Mouse (Mus musculus): ENCODE data around the gene Adcy9. TPM values are rescaled to one million over a fixed set of nuclear protein-coding genes. Genes with fewer than 3 reads are reported as not detected.
A peak's percentile ranks its signal among the peaks of the same experiment; 100 is the strongest.

Gene Adcy9
- polyA plus RNA-seq, 1 experiment from 2014 or later, result 2.5 TPM

DNA sequence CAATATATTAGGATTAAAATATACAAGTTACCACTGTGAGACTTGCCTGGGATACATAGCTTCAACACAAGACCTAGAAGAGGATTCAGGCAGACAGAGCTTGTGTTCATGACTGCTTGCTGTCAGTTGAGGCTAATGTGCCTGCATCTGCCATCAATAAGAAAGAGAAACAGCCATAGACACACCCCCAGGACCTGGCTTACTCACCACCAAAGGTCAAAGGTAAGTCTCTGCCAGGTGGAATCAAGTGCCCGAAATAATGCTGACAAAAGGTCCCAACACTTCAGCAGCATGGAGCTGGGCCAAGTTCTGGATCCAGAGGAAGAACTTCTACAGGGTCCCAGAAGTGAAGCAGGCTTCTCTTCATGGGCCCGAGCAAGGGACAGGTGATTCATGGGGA lies 86.9 kb downstream of the Adcy9 start:
- no peak overlapping the region for H3K4me2 ChIP-seq (ENCODE audit: low read depth)
- no peaks in the 10 kb centered on the region for H3K36me3 ChIP-seq (ENCODE audit: control insufficient read depth, insufficient read depth, low read length)
- no peak overlapping the region for H3K4me3 ChIP-seq (ENCODE audit: low read depth, low read length)
- ATAC-seq (ENCODE audit: insufficient read depth, low FRiP score, low TSS enrichment) (no peak), DNase-seq (ENCODE audit: low spot score) (no peak)
- H3K9ac ChIP-seq (ENCODE audit: low read length), result no peak overlapping the region
- H3K4me1 ChIP-seq (ENCODE audit: control insufficient read depth, insufficient read depth, low read length), result no peaks in the 10 kb centered on the region
- no peak overlapping the region for H3K27ac ChIP-seq (ENCODE audit: low read depth, low read length)
- 86% methylated on average over 2 of the region's 2 CpGs for WGBS
- H3K27me3 ChIP-seq (ENCODE audit: control insufficient read depth, insufficient read depth, low read length), result no peaks in the 10 kb centered on the region
- no peaks in the 10 kb centered on the region for H3K9me3 ChIP-seq (ENCODE audit: control insufficient read depth, low read length)

GRCm38 (mm10) chr16:4327081-4327480 lies 93.2 kb downstream of the Adcy9 start:
- H3K4me1 ChIP-seq (ENCODE audit: control insufficient read depth, insufficient read depth, low read length), result no peaks in the 10 kb centered on the region
- H3K27ac ChIP-seq (ENCODE audit: low read depth, low read length), result no peak overlapping the region
- no peak for DNase-seq (ENCODE audit: low spot score)
- H3K4me2 ChIP-seq (ENCODE audit: low read depth), result no peak overlapping the region
- no peaks in the 10 kb centered on the region for H3K27me3 ChIP-seq (ENCODE audit: control insufficient read depth, insufficient read depth, low read length)
- no peaks in the 10 kb centered on the region for H3K36me3 ChIP-seq (ENCODE audit: control insufficient read depth, insufficient read depth, low read length)
- ATAC-seq (ENCODE audit: insufficient read depth, low FRiP score, low TSS enrichment), result no peak
- H3K9ac ChIP-seq (ENCODE audit: low read length), result no peak overlapping the region
- H3K9me3 ChIP-seq (ENCODE audit: control insufficient read depth, low read length), result no peaks in the 10 kb centered on the region
- no peak overlapping the region for H3K4me3 ChIP-seq (ENCODE audit: low read depth, low read length)

- Histone ChIP-seq H3K4me2 (ENCODE audit: low read depth) (no peak overlapping the region), H3K36me3 (ENCODE audit: control insufficient read depth, insufficient read depth, low read length) (no peaks in the 10 kb centered on the region), H3K4me3 (ENCODE audit: low read depth, low read length) (no peak overlapping the region), H3K9ac (ENCODE audit: low read length) (no peak overlapping the region), H3K27me3 (ENCODE audit: control insufficient read depth, insufficient read depth, low read length) (no peaks in the 10 kb centered on the region), H3K4me1 (ENCODE audit: control insufficient read depth, insufficient read depth, low read length) (no peaks in the 10 kb centered on the region), H3K9me3 (ENCODE audit: control insufficient read depth, low read length) (no peaks in the 10 kb centered on the region), H3K27ac (ENCODE audit: low read depth, low read length) (no peak overlapping the region)
- no peak for DNase-seq (ENCODE audit: low spot score)
- ATAC-seq (ENCODE audit: insufficient read depth, low FRiP score, low TSS enrichment), result no peak
- 90% methylated on average over 2 of the region's 2 CpGs for WGBS
These were observed 94.5 kb downstream of the Adcy9 start for GRCm38 (mm10) chr16:4325801-4326200.

- Histone ChIP-seq H3K27me3 (ENCODE audit: control insufficient read depth, insufficient read depth, low read length) (no peaks in the 10 kb centered on the region), H3K4me3 (ENCODE audit: low read depth, low read length) (no peak overlapping the region), H3K4me2 (ENCODE audit: low read depth) (no peak overlapping the region), H3K9ac (ENCODE audit: low read length) (no peak overlapping the region), H3K36me3 (ENCODE audit: control insufficient read depth, insufficient read depth, low read length) (no peaks in the 10 kb centered on the region), H3K9me3 (ENCODE audit: control insufficient read depth, low read length) (no peaks in the 10 kb centered on the region), H3K27ac (ENCODE audit: low read depth, low read length) (no peak overlapping the region), H3K4me1 (ENCODE audit: control insufficient read depth, insufficient read depth, low read length) (no peaks in the 10 kb centered on the region)
- ATAC-seq (ENCODE audit: insufficient read depth, low FRiP score, low TSS enrichment), result no peak
- no peak for DNase-seq (ENCODE audit: low spot score)
These were observed 95.3 kb downstream of the Adcy9 start for GRCm38 (mm10) chr16:4324967-4325366.

GRCm38 (mm10) chr16:4320856-4321255 lies 99.4 kb downstream of the Adcy9 start:
- Histone ChIP-seq H3K27ac (ENCODE audit: low read depth, low read length) (no peak overlapping the region), H3K9ac (ENCODE audit: low read length) (no peak overlapping the region), H3K4me3 (ENCODE audit: low read depth, low read length) (no peak overlapping the region), H3K4me2 (ENCODE audit: low read depth) (no peak overlapping the region), H3K27me3 (ENCODE audit: control insufficient read depth, insufficient read depth, low read length) (no peaks in the 10 kb centered on the region), H3K9me3 (ENCODE audit: control insufficient read depth, low read length) (no peaks in the 10 kb centered on the region), H3K36me3 (ENCODE audit: control insufficient read depth, insufficient read depth, low read length) (no peaks in the 10 kb centered on the region), H3K4me1 (ENCODE audit: control insufficient read depth, insufficient read depth, low read length) (no peaks in the 10 kb centered on the region)
- 67% methylated on average over 3 of the region's 3 CpGs for WGBS
- ATAC-seq (ENCODE audit: insufficient read depth, low FRiP score, low TSS enrichment) (no peak), DNase-seq (ENCODE audit: low spot score) (no peak)

DNA sequence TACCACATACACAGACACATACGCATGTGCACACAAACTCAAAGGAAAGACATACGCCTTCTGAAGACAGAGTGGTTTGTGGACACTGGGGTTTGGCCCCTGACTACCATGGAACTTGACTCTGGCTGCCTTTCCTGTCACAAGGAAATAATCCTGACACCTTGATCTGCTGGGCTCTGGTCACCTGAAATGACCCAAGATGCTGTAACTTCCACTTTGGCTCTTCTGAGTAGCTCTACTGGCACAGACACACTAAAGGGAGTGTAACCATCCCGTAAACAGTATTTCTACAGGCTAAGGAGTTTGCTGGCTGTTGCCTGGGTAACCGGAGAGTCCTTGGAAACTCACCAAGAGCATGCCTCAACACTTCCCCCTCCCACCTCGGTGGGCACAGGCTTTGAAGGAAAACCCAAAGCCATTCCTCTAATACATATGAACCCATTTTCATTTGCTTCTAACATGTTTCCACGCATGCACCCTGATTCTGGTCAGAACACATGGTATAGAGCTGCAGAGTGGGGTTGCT lies 102.2 kb downstream of the Adcy9 start:
- Histone ChIP-seq H3K9ac (ENCODE audit: low read length) (no peak overlapping the region), H3K4me3 (ENCODE audit: low read depth, low read length) (no peak overlapping the region), H3K9me3 (ENCODE audit: control insufficient read depth, low read length) (no peaks in the 10 kb centered on the region), H3K27ac (ENCODE audit: low read depth, low read length) (no peak overlapping the region), H3K4me1 (ENCODE audit: control insufficient read depth, insufficient read depth, low read length) (no peaks in the 10 kb centered on the region), H3K36me3 (ENCODE audit: control insufficient read depth, insufficient read depth, low read length) (no peaks in the 10 kb centered on the region), H3K4me2 (ENCODE audit: low read depth) (no peak overlapping the region), H3K27me3 (ENCODE audit: control insufficient read depth, insufficient read depth, low read length) (no peaks in the 10 kb centered on the region)
- WGBS, result 77% methylated on average over 6 of the region's 6 CpGs
- no peak for ATAC-seq (ENCODE audit: insufficient read depth, low FRiP score, low TSS enrichment)
- DNase-seq (ENCODE audit: low spot score), result no peak

DNA sequence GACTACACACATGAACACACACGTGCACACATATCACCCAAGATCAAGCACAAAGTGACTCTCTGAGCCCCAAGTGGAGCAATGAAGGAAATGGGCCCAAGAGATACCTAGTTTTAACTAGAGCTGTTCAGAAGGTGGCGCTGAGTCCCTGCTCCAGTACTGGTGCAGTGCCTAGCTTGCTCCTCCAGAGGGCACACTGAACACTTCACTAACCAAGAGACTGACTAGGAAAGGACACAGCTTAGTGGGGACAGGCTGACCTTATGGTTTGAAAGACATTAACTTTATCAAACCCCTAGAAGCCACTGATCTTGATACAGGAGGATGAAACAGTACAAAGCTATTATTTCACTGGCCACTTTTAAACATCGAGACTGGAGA lies 104.2 kb downstream of the Adcy9 start:
- ATAC-seq (ENCODE audit: insufficient read depth, low FRiP score, low TSS enrichment), result no peak
- Histone ChIP-seq H3K9me3 (ENCODE audit: control insufficient read depth, low read length) (no peaks in the 10 kb centered on the region), H3K27ac (ENCODE audit: low read depth, low read length) (no peak overlapping the region), H3K27me3 (ENCODE audit: control insufficient read depth, insufficient read depth, low read length) (no peaks in the 10 kb centered on the region), H3K4me2 (ENCODE audit: low read depth) (no peak overlapping the region), H3K4me3 (ENCODE audit: low read depth, low read length) (no peak overlapping the region), H3K4me1 (ENCODE audit: control insufficient read depth, insufficient read depth, low read length) (no peaks in the 10 kb centered on the region), H3K36me3 (ENCODE audit: control insufficient read depth, insufficient read depth, low read length) (no peaks in the 10 kb centered on the region), H3K9ac (ENCODE audit: low read length) (no peak overlapping the region)
- 37% methylated on average over 3 of the region's 3 CpGs for WGBS
- peak; percentile 81 for DNase-seq (ENCODE audit: low spot score)

DNA sequence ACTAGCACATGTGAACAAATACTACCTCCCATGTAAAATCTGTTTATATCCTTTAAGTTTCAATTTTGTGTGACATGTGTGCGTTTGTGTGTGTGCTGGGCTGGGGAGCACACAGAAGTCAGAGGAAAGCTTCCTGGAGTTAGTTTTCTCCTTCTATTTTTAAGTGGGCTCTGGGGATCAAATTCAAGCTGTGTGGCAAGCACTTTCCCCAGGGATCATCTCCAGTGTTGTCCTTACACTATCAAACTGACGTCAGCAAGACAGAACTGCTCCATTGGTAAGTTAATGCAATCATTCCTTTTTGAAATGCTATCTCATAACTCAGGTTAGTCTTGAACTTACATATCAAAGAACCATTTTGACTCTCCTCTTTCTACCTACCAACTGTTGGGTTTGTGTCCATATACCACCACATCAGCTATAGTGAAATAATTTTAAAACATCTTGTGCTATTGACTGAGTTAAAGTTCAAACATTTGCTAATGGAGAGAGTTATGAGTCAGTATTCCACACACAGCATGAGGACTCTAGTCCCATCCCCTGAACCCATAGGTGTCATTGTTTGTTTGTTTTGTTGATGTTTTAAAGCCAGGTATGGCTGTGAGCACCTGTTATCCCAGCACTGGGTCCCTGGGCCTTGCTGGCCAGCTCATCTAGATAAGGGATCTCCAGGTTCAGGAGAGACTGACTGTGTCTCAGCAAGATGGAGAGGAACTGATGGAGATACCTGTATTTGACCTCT lies 104.8 kb downstream of the Adcy9 start:
- Histone ChIP-seq H3K9ac (ENCODE audit: low read length) (no peak overlapping the region), H3K9me3 (ENCODE audit: control insufficient read depth, low read length) (no peaks in the 10 kb centered on the region), H3K4me3 (ENCODE audit: low read depth, low read length) (no peak overlapping the region), H3K27me3 (ENCODE audit: control insufficient read depth, insufficient read depth, low read length) (no peaks in the 10 kb centered on the region), H3K4me2 (ENCODE audit: low read depth) (no peak overlapping the region), H3K36me3 (ENCODE audit: control insufficient read depth, insufficient read depth, low read length) (no peaks in the 10 kb centered on the region), H3K4me1 (ENCODE audit: control insufficient read depth, insufficient read depth, low read length) (no peaks in the 10 kb centered on the region), H3K27ac (ENCODE audit: low read depth, low read length) (no peak overlapping the region)
- WGBS, result 86% methylated on average over 2 of the region's 2 CpGs
- ATAC-seq (ENCODE audit: insufficient read depth, low FRiP score, low TSS enrichment) (no peak), DNase-seq (ENCODE audit: low spot score) (no peak)

DNA sequence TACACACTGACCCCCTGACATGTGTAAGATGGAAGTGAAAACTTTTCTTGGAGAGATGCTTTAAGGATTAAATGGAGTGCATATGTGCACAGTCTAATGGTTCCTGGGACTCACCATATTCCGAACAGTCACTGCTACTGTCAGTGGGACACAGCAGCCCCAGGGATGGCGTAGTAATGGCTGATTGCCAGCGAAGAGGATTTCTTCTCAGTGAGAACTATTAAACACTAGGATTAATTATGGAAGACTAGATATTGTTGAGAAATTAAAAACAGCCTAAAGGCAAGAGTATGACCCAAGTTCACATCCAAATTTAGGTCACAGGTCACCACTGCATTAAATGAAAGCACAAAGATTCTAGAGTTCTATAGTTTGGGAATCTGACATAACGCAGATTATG lies 105.4 kb downstream of the Adcy9 start:
- Histone ChIP-seq H3K4me3 (ENCODE audit: low read depth, low read length) (no peak overlapping the region), H3K4me1 (ENCODE audit: control insufficient read depth, insufficient read depth, low read length) (no peaks in the 10 kb centered on the region), H3K9me3 (ENCODE audit: control insufficient read depth, low read length) (no peaks in the 10 kb centered on the region), H3K4me2 (ENCODE audit: low read depth) (no peak overlapping the region), H3K27ac (ENCODE audit: low read depth, low read length) (no peak overlapping the region), H3K9ac (ENCODE audit: low read length) (no peak overlapping the region), H3K36me3 (ENCODE audit: control insufficient read depth, insufficient read depth, low read length) (no peaks in the 10 kb centered on the region), H3K27me3 (ENCODE audit: control insufficient read depth, insufficient read depth, low read length) (no peaks in the 10 kb centered on the region)
- 93% methylated on average over 4 of the region's 4 CpGs for WGBS
- ATAC-seq (ENCODE audit: insufficient read depth, low FRiP score, low TSS enrichment) (no peak), DNase-seq (ENCODE audit: low spot score) (no peak)

Data from neural tube, embryonic 11.5 days (tissue).